Mouse (Mus musculus) stomach, embryonic 14.5 days (tissue): ENCODE measurements at regions not wholly inside any gene's neighbourhood (a gene's known extent, or its start where the extent isn't known, plus 50 kb on each side); places are given as distances from the start of the nearest gene placed in this dataset.

Experiments used
- ATAC-seq: fragments of 200-750 bp; cut with Nextera tagmentation; 2 replicates; pipeline ENCODE4 v1.8.0; 2017; ENCODE audit warnings: low read depth, moderate TSS enrichment; ENCODE audit not compliant: insufficient number of reproducible peaks, insufficient read depth, low FRiP score
- H3K27ac ChIP-seq: fragments of 300-500 bp; sonication (generic); 2 replicates; pipeline ENCODE4 v1.5.1; 2014; ENCODE audit warnings: mild to moderate bottlenecking, low read length, moderate library complexity, mixed read lengths
- H3K27me3 ChIP-seq: fragments of 300-500 bp; sonication (generic); 2 replicates; pipeline ENCODE4 v1.6.1; 2014; ENCODE audit warnings: low read length, control low read depth, mixed read lengths; ENCODE audit not compliant: control insufficient read depth, insufficient read depth
- H3K36me3 ChIP-seq: fragments of 300-500 bp; sonication (generic); 2 replicates; pipeline ENCODE4 v1.6.1; 2014; ENCODE audit warnings: mild to moderate bottlenecking, control low read depth, low read length, moderate library complexity, mixed read lengths; ENCODE audit not compliant: control insufficient read depth, insufficient read depth
- H3K4me1 ChIP-seq: fragments of 300-500 bp; sonication (generic); 2 replicates; pipeline ENCODE4 v1.6.1; 2014; ENCODE audit warnings: low read length, control low read depth, mixed read lengths; ENCODE audit not compliant: control insufficient read depth, insufficient read depth
- H3K4me2 ChIP-seq: fragments of 300-500 bp; sonication (generic); replicated peaks from 2 replicates; pipeline ENCODE4 v1.6.1; 2014; ENCODE audit warnings: low read depth, low read length, control low read depth
- H3K4me3 ChIP-seq: fragments of 300-500 bp; sonication (generic); 2 replicates; pipeline ENCODE4 v1.5.1; 2014; ENCODE audit warnings: low read depth, low read length, control low read depth
- H3K9ac ChIP-seq: fragments of 300-500 bp; sonication (generic); replicated peaks from 2 replicates; pipeline ENCODE4 v1.6.1; 2014; ENCODE audit warnings: low read depth, mild to moderate bottlenecking, control low read depth, low read length, moderate library complexity, mixed read lengths
- H3K9me3 ChIP-seq: fragments of 300-500 bp; sonication (generic); 2 replicates; pipeline ENCODE4 v1.6.1; 2016; ENCODE audit warnings: low read depth, low read length, control low read depth; ENCODE audit not compliant: control insufficient read depth
- WGBS: fragments of 180-500 bp; shearing (Covaris S2); extraction: QIAGEN DNeasy Blood & Tissue Kit; methylation state at CpG from one replicate; pipeline ENCODE4 v1.1.7; 2014; 5-methylcytosine and 5-hydroxymethylcytosine counted together

GRCm38 (mm10) chr1:154104779-154105178 is 96.2 kb upstream of the Zfp648 start:
- 63% methylated on average over 1 of the region's 1 CpGs for WGBS
- H3K4me2 ChIP-seq = no peak overlapping the region
- H3K9ac ChIP-seq = no peak overlapping the region
- H3K4me1 ChIP-seq = 0 out of 2 replicates have a peak, but pooled peaks cover 9% of the 10 kb centered on the region
- H3K4me3 ChIP-seq = no peak overlapping the region
- H3K9me3 ChIP-seq = no peaks in the 10 kb centered on the region
- no peak overlapping the region for H3K27ac ChIP-seq
- no peaks in the 10 kb centered on the region for H3K36me3 ChIP-seq
- no peaks in the 10 kb centered on the region for H3K27me3 ChIP-seq
- no peak for ATAC-seq

DNA sequence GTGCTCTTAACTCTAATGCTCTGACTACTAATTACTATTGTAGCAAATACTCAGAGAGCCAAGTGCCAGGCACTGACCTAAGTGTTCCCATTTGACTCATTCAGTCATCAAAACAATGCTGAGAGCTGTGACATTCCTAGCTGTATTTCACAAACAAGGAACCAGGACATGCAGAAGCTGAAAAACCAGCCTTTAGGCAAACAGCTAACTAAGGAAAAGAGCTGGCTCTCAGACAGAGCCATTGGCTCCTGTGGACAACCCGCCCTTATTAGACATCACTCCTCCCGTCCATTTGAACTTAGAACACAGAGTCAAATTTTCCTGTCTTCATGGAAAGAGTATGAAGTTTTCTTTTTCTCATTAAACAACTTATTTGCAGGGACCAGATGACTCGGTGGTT is 88.5 kb upstream of the Zfp648 start:
- no peak overlapping the region; the same call in 1 of the 2 replicates for H3K27ac ChIP-seq
- H3K27me3 ChIP-seq = no peaks in the 10 kb centered on the region
- H3K36me3 ChIP-seq = no peaks in the 10 kb centered on the region
- ATAC-seq = no peak
- WGBS = 61% methylated on average over 3 of the region's 3 CpGs
- peaks cover 3% of the 10 kb centered on the region; the same call in 1 of the 2 replicates for H3K4me1 ChIP-seq
- H3K4me2 ChIP-seq = no peak overlapping the region
- no peak overlapping the region for H3K4me3 ChIP-seq
- H3K9me3 ChIP-seq = no peaks in the 10 kb centered on the region
- no peak overlapping the region for H3K9ac ChIP-seq

- WGBS = 74% methylated on average over 12 of the region's 12 CpGs
Measured at GRCm38 (mm10) chr1:154113291-154114050, 87.5 kb upstream of the Zfp648 start.

DNA sequence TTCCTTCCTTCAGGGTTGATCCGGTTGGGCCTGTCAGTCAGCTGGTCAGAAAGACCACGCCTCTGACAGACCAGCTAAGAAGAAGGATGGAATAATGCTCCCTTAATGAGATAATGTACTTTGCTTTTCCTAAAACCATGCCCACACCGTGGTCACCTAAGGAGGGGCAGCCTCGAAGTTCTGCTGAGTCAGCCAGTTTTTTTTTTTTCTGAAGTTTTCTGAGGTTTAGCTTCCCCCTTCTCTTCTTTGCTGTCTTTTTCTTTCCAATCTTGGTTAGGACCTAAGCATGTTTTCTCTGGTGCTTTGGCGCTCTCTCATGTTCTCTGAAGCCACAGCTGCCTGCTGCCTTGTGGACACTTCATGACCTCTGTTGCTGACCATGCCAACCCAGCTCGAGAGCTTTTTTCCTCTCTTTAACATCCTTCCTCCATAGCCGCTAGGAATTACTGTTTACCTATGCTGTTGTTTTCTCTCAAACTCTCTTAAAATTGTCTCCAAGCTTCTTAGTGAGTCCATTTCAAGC is 84.7 kb upstream of the Zfp648 start:
- Histone ChIP-seq H3K4me3 (no peak overlapping the region), H3K27ac (no peak overlapping the region), H3K9me3 (no peaks in the 10 kb centered on the region), H3K27me3 (no peaks in the 10 kb centered on the region), H3K9ac (no peak overlapping the region), H3K4me1 (peaks cover 11% of the 10 kb centered on the region; the same call in 1 of the 2 replicates), H3K36me3 (no peaks in the 10 kb centered on the region), H3K4me2 (no peak overlapping the region)
- WGBS = 70% methylated on average over 7 of the region's 7 CpGs
- ATAC-seq = no peak

More at GRCm38 (mm10) chr1:154113291-154114050, 87.5 kb upstream of the Zfp648 start:
- H3K4me3 ChIP-seq = no peak overlapping the region
- ATAC-seq = 0 out of 2 replicates have a peak, but pooled peaks have one; percentile 67
- no peaks in the 10 kb centered on the region for H3K9me3 ChIP-seq
- H3K27ac ChIP-seq = no peak overlapping the region
- H3K4me1 ChIP-seq = peaks cover 5% of the 10 kb centered on the region; the same call in 1 of the 2 replicates
- no peaks in the 10 kb centered on the region for H3K27me3 ChIP-seq
- H3K9ac ChIP-seq = no peak overlapping the region
- H3K4me2 ChIP-seq = no peak overlapping the region
- H3K36me3 ChIP-seq = no peaks in the 10 kb centered on the region

- H3K27ac ChIP-seq = no peak overlapping the region; the same call in 1 of the 2 replicates
- WGBS = 24% methylated on average over 11 of the region's 11 CpGs
- no peaks in the 10 kb centered on the region for H3K27me3 ChIP-seq
- H3K9me3 ChIP-seq = no peaks in the 10 kb centered on the region
- H3K4me1 ChIP-seq = peaks cover 11% of the 10 kb centered on the region; the same call in 1 of the 2 replicates
- peak overlapping the region; percentile 29 for H3K4me2 ChIP-seq
- no peak for ATAC-seq
- no peaks in the 10 kb centered on the region for H3K36me3 ChIP-seq
- no peak overlapping the region for H3K4me3 ChIP-seq
- peak overlapping the region; percentile 25 for H3K9ac ChIP-seq
Measured at GRCm38 (mm10) chr1:154117346-154117687, 83.7 kb upstream of the Zfp648 start.

GRCm38 (mm10) chr1:154117688-154118373 is 83.2 kb upstream of the Zfp648 start:
- Histone ChIP-seq H3K4me2 (peak overlapping the region; percentile 29), H3K4me3 (no peak overlapping the region), H3K9ac (peak overlapping the region; percentile 25), H3K27me3 (no peaks in the 10 kb centered on the region), H3K4me1 (peaks cover 11% of the 10 kb centered on the region; the same call in 1 of the 2 replicates), H3K9me3 (no peaks in the 10 kb centered on the region), H3K27ac (no peak overlapping the region; the same call in 1 of the 2 replicates), H3K36me3 (no peaks in the 10 kb centered on the region)
- 31% methylated on average over 20 of the region's 20 CpGs for WGBS
- ATAC-seq = peak; percentile 60

DNA sequence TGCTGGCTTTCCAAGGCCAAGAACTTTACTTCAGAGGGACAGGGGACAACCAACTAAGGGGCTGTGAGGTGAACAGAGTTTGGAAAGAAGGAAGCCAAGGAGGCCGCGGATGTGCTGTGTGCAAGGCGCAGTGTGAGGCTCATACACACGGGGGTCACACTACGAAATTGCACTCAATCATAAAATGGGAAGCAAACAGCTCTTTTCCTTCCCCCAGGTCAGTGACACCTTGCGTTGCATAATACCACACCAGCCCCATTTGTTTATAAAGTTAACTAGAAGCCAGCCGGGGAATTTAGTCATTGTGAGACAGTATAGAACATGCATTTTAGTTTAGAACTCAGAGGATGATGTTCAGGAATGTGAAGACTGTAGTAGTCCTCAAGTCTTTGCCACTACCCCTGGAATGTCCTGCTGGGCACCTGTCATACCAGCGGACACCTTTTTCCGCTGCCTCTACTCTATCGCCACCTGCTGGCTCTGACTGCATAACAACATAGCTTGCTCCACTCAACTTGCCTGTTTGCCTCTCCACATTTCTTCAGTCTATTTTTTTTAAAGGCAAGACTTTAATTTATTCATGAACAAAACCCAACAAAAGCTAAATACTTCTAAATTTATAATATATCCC is 82.5 kb upstream of the Zfp648 start:
- H3K27ac ChIP-seq = no peak overlapping the region
- 0 out of 2 replicates have a peak overlapping the region, but pooled peaks have one; percentile 29 for H3K4me2 ChIP-seq

GRCm38 (mm10) chr1:154119611-154120010 is 81.4 kb upstream of the Zfp648 start:
- no peak overlapping the region for H3K9ac ChIP-seq
- no peaks in the 10 kb centered on the region for H3K9me3 ChIP-seq
- peaks cover 11% of the 10 kb centered on the region; the same call in 1 of the 2 replicates for H3K4me1 ChIP-seq
- no peaks in the 10 kb centered on the region for H3K36me3 ChIP-seq
- no peaks in the 10 kb centered on the region for H3K27me3 ChIP-seq
- H3K4me3 ChIP-seq = no peak overlapping the region
- H3K27ac ChIP-seq = no peak overlapping the region
- ATAC-seq = no peak
- WGBS = 90% methylated on average over 5 of the region's 5 CpGs
- no peak overlapping the region for H3K4me2 ChIP-seq

More for the DNA sequence above, 82.5 kb upstream of the Zfp648 start:
- Histone ChIP-seq H3K9ac (no peak overlapping the region), H3K36me3 (no peaks in the 10 kb centered on the region), H3K4me1 (peaks cover 11% of the 10 kb centered on the region; the same call in 1 of the 2 replicates), H3K27me3 (no peaks in the 10 kb centered on the region), H3K4me3 (no peak overlapping the region), H3K9me3 (no peaks in the 10 kb centered on the region)
- WGBS = 40% methylated on average over 10 of the region's 10 CpGs
- ATAC-seq = 0 out of 2 replicates have a peak, but pooled peaks have one; percentile 1
